Mouse (Mus musculus): Measurements from ENCODE around the gene Crip1. TPM values are rescaled to one million over a fixed set of nuclear protein-coding genes. Genes with fewer than 3 reads are reported as not detected.
A peak's percentile ranks its signal among the peaks of the same experiment; 100 is the strongest.

The Crip1 gene
- polyA plus RNA-seq, 1 experiment from 2014 or later: 181 TPM

DNA sequence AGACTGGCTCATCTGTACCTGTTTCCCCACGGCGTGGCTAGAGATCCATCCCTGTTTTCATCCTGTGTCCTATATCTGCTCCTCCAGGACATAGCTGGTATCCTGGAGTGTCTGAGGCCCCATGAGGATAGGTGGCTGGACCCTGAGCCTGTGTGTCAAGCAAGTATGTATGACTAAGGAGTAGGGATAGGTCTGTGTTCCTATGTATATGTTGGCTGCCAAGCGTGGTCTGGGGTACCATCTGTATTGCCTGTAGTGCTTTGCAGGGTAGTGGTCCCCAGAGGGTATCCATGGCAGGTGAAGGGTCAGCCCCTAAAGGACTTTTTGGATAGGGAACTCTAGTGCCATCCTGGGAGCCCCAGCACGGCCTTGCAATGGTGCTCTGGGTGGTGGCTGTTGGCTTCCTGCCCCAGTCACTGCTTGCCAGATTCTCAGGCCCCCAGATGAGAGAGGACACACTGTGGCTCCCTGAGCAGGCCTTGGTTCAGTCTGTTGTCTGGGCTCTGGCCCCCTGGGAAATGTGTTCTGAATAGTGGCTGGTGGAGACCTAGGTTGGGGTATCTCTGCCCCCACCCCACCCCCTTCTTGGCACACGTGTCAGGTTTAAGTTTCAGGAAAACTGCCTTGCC, 45.6 kb upstream of the Crip1 start:
- no peak for DNase-seq

GRCm38 (mm10) chr12:113101251-113101960, 44.7 kb upstream of the Crip1 start:
- ATAC-seq (no peak), DNase-seq (no peak)
- H3K27me3 ChIP-seq (ENCODE audit: insufficient read depth, low read length): no peaks in the 10 kb centered on the region
- H3K4me1 ChIP-seq (ENCODE audit: insufficient read depth): peaks cover 45% of the 10 kb centered on the region
- TF ChIP-seq CTCF (IDR thresholded peaks at IDR 0.05; ENCODE audit: low read depth): no peak
- TF ChIP-seq EP300 (IDR thresholded peaks at IDR 0.05; ENCODE audit: low read depth): no peak
- H3K4me3 ChIP-seq (ENCODE audit: low read depth, low read length): no peak overlapping the region
- 68% methylated on average over 9 of the region's 9 CpGs for WGBS (ENCODE audit: insufficient replicate concordance)
- no peaks in the 10 kb centered on the region for H3K9me3 ChIP-seq (ENCODE audit: low read length)
- no peaks in the 10 kb centered on the region; the same call in none of the 2 replicates for H3K36me3 ChIP-seq (replicated peaks; ENCODE audit: insufficient read depth, low read length)
- 0 out of 2 replicates have a peak overlapping the region, but pooled peaks have one; percentile 29 for H3K27ac ChIP-seq (ENCODE audit: low read depth)
- H3K4me2 ChIP-seq (ENCODE audit: low read depth, low read length): no peak overlapping the region
- H3K9ac ChIP-seq (replicated peaks): no peak overlapping the region

More for the DNA sequence above, 45.6 kb upstream of the Crip1 start:
- no peak overlapping the region for H3K27ac ChIP-seq (ENCODE audit: low read depth)
- TF ChIP-seq EP300 (IDR thresholded peaks at IDR 0.05; ENCODE audit: low read depth) (no peak), CTCF (IDR thresholded peaks at IDR 0.05; ENCODE audit: low read depth) (no peak)
- no peak overlapping the region for H3K4me3 ChIP-seq (ENCODE audit: low read depth, low read length)
- no peak overlapping the region for H3K9ac ChIP-seq (replicated peaks)
- no peak for ATAC-seq
- 67% methylated on average over 5 of the region's 5 CpGs for WGBS (ENCODE audit: insufficient replicate concordance)
- H3K36me3 ChIP-seq (replicated peaks; ENCODE audit: insufficient read depth, low read length): no peaks in the 10 kb centered on the region; the same call in none of the 2 replicates
- H3K9me3 ChIP-seq (ENCODE audit: low read length): no peaks in the 10 kb centered on the region
- no peaks in the 10 kb centered on the region for H3K27me3 ChIP-seq (ENCODE audit: insufficient read depth, low read length)
- H3K4me2 ChIP-seq (ENCODE audit: low read depth, low read length): no peak overlapping the region
- peaks cover 41% of the 10 kb centered on the region for H3K4me1 ChIP-seq (ENCODE audit: insufficient read depth)

DNA sequence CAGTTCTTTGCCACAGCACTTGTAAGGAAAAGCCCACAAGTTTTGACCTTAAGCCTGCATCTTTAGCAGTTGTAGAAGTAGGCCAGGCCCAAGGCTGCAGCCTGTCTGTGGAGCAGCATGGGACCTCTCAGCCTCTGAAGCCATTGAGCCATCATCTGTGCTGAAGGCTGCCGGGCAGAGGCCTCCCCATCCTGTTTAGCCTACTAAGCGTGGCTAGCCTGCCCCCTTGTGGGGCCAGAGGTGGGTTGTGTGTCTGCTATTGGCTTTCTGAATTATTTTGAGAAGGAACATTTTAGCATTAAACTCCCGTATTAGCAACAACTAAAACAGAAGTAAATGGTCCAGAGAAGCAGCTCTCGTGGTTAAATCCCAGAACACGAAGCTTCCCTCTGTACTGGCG, 43.7 kb upstream of the Crip1 start:
- DNase-seq: peak; percentile 77
- H3K27ac ChIP-seq (ENCODE audit: low read depth): no peak overlapping the region

GRCm38 (mm10) chr12:113103846-113104451, 42.2 kb upstream of the Crip1 start:
- Histone ChIP-seq H3K36me3 (replicated peaks; ENCODE audit: insufficient read depth, low read length) (no peaks in the 10 kb centered on the region; the same call in none of the 2 replicates), H3K4me1 (ENCODE audit: insufficient read depth) (peaks cover 62% of the 10 kb centered on the region), H3K9me3 (ENCODE audit: low read length) (no peaks in the 10 kb centered on the region), H3K27ac (ENCODE audit: low read depth) (peak overlapping the region; percentile 16; the same call in 1 of the 2 replicates), H3K4me2 (ENCODE audit: low read depth, low read length) (no peak overlapping the region), H3K27me3 (ENCODE audit: insufficient read depth, low read length) (no peaks in the 10 kb centered on the region), H3K9ac (replicated peaks) (no peak overlapping the region), H3K4me3 (ENCODE audit: low read depth, low read length) (no peak overlapping the region)
- TF ChIP-seq CTCF (IDR thresholded peaks at IDR 0.05; ENCODE audit: low read depth) (peak; percentile 63), EP300 (IDR thresholded peaks at IDR 0.05; ENCODE audit: low read depth) (no peak)
- peak; percentile 26; the same call in 1 of the 2 replicates for ATAC-seq
- no peak for DNase-seq
- WGBS (ENCODE audit: insufficient replicate concordance): 55% methylated on average over 8 of the region's 8 CpGs

More for the DNA sequence above, 43.7 kb upstream of the Crip1 start:
- Histone ChIP-seq H3K36me3 (replicated peaks; ENCODE audit: insufficient read depth, low read length) (no peaks in the 10 kb centered on the region; the same call in none of the 2 replicates), H3K4me1 (ENCODE audit: insufficient read depth) (peaks cover 54% of the 10 kb centered on the region), H3K9me3 (ENCODE audit: low read length) (no peaks in the 10 kb centered on the region), H3K27me3 (ENCODE audit: insufficient read depth, low read length) (no peaks in the 10 kb centered on the region), H3K4me3 (ENCODE audit: low read depth, low read length) (no peak overlapping the region), H3K4me2 (ENCODE audit: low read depth, low read length) (no peak overlapping the region), H3K9ac (replicated peaks) (no peak overlapping the region)
- no peak for TF ChIP-seq EP300 (IDR thresholded peaks at IDR 0.05; ENCODE audit: low read depth)
- peak; percentile 81 for TF ChIP-seq CTCF (IDR thresholded peaks at IDR 0.05; ENCODE audit: low read depth)
- 54% methylated on average over 6 of the region's 6 CpGs for WGBS (ENCODE audit: insufficient replicate concordance)
- peak; percentile 24; the same call in 1 of the 2 replicates for ATAC-seq

DNA sequence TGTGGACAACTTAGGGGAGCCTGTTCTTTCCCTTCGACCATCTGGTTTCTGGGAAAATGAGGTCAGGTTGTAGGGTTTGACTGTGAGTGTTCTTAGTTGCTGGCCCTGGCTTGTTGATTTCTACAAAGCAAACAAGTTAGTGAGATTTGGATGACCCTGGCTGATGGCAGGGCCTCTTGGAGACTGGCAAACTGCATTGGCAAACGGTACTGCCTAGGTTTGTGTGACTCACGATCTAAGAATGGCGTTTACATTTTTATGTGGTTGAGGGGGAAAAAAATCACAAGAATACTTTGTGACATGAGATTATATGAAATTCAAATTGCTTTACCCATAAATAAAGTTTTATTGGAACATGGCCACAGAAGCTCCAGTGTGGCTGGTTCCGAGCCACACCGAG, 39.7 kb upstream of the Crip1 start:
- no peak for ATAC-seq
- peaks cover 51% of the 10 kb centered on the region for H3K4me1 ChIP-seq (ENCODE audit: insufficient read depth)
- DNase-seq: no peak

More for the DNA sequence above, 39.7 kb upstream of the Crip1 start:
- H3K4me3 ChIP-seq (ENCODE audit: low read depth, low read length): no peak overlapping the region
- no peaks in the 10 kb centered on the region; the same call in 1 of the 2 replicates for H3K36me3 ChIP-seq (replicated peaks; ENCODE audit: insufficient read depth, low read length)
- H3K9ac ChIP-seq (replicated peaks): peak overlapping the region; percentile 32; the same call in 1 of the 2 replicates
- H3K4me2 ChIP-seq (ENCODE audit: low read depth, low read length): no peak overlapping the region
- H3K9me3 ChIP-seq (ENCODE audit: low read length): no peaks in the 10 kb centered on the region
- no peaks in the 10 kb centered on the region for H3K27me3 ChIP-seq (ENCODE audit: insufficient read depth, low read length)
- 81% methylated on average over 6 of the region's 6 CpGs for WGBS (ENCODE audit: insufficient replicate concordance)
- TF ChIP-seq EP300 (IDR thresholded peaks at IDR 0.05; ENCODE audit: low read depth) (no peak), CTCF (IDR thresholded peaks at IDR 0.05; ENCODE audit: low read depth) (no peak)
- peak overlapping the region; percentile 79 for H3K27ac ChIP-seq (ENCODE audit: low read depth)
